Mouse (Mus musculus): Measurements from ENCODE around the gene Ugt2b36. TPM values are rescaled to one million over a fixed set of nuclear protein-coding genes. Genes with fewer than 3 reads are reported as not detected.

Gene Ugt2b36
- polyA plus RNA-seq (2012; rRNA removed; ENCODE audit: low replicate concordance), result 1.1 and 1.6 TPM in 2 replicates

GRCm38 (mm10) chr5:87092346-87093027, at the start of gene Ugt2b36:
Gene Ugt2b36, minus strand, starts transcription at chr5:87092555.

GRCm38 (mm10) chr5:87140196-87140595, 47.8 kb upstream of the Ugt2b36 start, which contains the start of gene Ugt2b5:
Gene Ugt2b5, minus strand, starts transcription at chr5:87140318.

Other genes starting within 250 kb of the Ugt2b36 start
- 19.6 and 34.6 TPM in 2 replicates for gene Ugt2b34, start 185.6 kb downstream of the Ugt2b36 start, polyA plus RNA-seq (2012; rRNA removed; ENCODE audit: low replicate concordance)
- gene Ugt2b1, start 166.0 kb downstream of the Ugt2b36 start, polyA plus RNA-seq (2012; rRNA removed; ENCODE audit: low replicate concordance), result not detected in 2 replicates
- gene Ugt2b35, start 91.7 kb downstream of the Ugt2b36 start, polyA plus RNA-seq (2012; rRNA removed; ENCODE audit: low replicate concordance), result 0.55 and 2.4 TPM in 2 replicates
- gene Ugt2b5, start 47.8 kb upstream of the Ugt2b36 start, polyA plus RNA-seq (2012; rRNA removed; ENCODE audit: low replicate concordance), result 1.8 and 9.6 TPM in 2 replicates
- not detected in 2 replicates for gene Ugt2b37, start 162.2 kb upstream of the Ugt2b36 start, polyA plus RNA-seq (2012; rRNA removed; ENCODE audit: low replicate concordance)
- gene Ugt2a3, start 244.6 kb upstream of the Ugt2b36 start, polyA plus RNA-seq (2012; rRNA removed; ENCODE audit: low replicate concordance), result 7.1 and 12.0 TPM in 2 replicates

All from duodenum, adult 2 months (tissue).